Mouse (Mus musculus) megakaryocyte, adult 5-6 weeks (primary cell): ENCODE results near the gene Ms4a5. TPM values are rescaled to one million over a fixed set of nuclear protein-coding genes. Genes with fewer than 3 reads are reported as not detected.

ENCODE experiments used
- ATAC-seq: 2 replicates; pipeline ENCODE4 v1.8.0; 2016; ENCODE audit warnings: mild to moderate bottlenecking, inconsistent platforms; ENCODE audit not compliant: poor library complexity, severe bottlenecking
- total RNA-seq, 2 experiments: library from RNA; stranded (forward) in 1 of 2; stranded (reverse) in 1 of 2; fragments of 153-499, 151-499 nt in 1 of 2; fragments of 221-1000, 200-1000 nt in 1 of 2; gene quantifications; 2 replicates each; pipeline versions ENCODE4 v1.2.3 to v1.2.4; 2015 to 2017

Ms4a5 gene
- total RNA-seq, 2 experiments from 2014 or later: not detected

GRCm38 (mm10) chr19:11232348-11232747 is 51.3 kb downstream of the Ms4a5 start, which contains the start of gene Ms4a12:
Ms4a12 (minus strand) TSS chr19:11232448.
- ATAC-seq: no peak

Other genes starting within 250 kb of the Ms4a5 start
- 81.1 and 96.0 TPM in 2 replicates for gene Ms4a8a, start 202.8 kb downstream of the Ms4a5 start, total RNA-seq (2015)
- 52.4 and 55.6 TPM in 2 replicates for gene Ms4a8a, start 202.8 kb downstream of the Ms4a5 start, total RNA-seq (2017)
- gene 1700017D01Rik, start 153.0 kb downstream of the Ms4a5 start, total RNA-seq (2015): not detected in 2 replicates
- gene 1700017D01Rik, start 153.0 kb downstream of the Ms4a5 start, total RNA-seq (2017): not detected in 2 replicates
- gene 1700025F22Rik, start 118.6 kb downstream of the Ms4a5 start, total RNA-seq (2015): not detected in 2 replicates
- not detected in 2 replicates for gene 1700025F22Rik, start 118.6 kb downstream of the Ms4a5 start, total RNA-seq (2017)
- gene Ms4a13, start 87.1 kb downstream of the Ms4a5 start, total RNA-seq (2015): not detected in 2 replicates
- gene Ms4a13, start 87.1 kb downstream of the Ms4a5 start, total RNA-seq (2017): not detected in 2 replicates
- gene Ms4a12, start 51.4 kb downstream of the Ms4a5 start, total RNA-seq (2015): not detected in 2 replicates
- gene Ms4a12, start 51.4 kb downstream of the Ms4a5 start, total RNA-seq (2017): not detected in 2 replicates
- 0.07 TPM in 1 of 2 replicates, not detected in the other for gene Ms4a1, start 17.6 kb downstream of the Ms4a5 start, total RNA-seq (2015)
- gene Ms4a1, start 17.6 kb downstream of the Ms4a5 start, total RNA-seq (2017): 0.08 and 0.18 TPM in 2 replicates
- 0.09 and 0.13 TPM in 2 replicates for gene Ms4a14, start 30.6 kb upstream of the Ms4a5 start, total RNA-seq (2015)
- not detected in 2 replicates for gene Ms4a14, start 30.6 kb upstream of the Ms4a5 start, total RNA-seq (2017)
- 1.7 and 3.0 TPM in 2 replicates for gene Ms4a7, start 52.3 kb upstream of the Ms4a5 start, total RNA-seq (2015)
- gene Ms4a7, start 52.3 kb upstream of the Ms4a5 start, total RNA-seq (2017): 1.7 and 2.4 TPM in 2 replicates
- 35.8 and 41.7 TPM in 2 replicates for gene Ms4a4a, start 91.7 kb upstream of the Ms4a5 start, total RNA-seq (2015)
- gene Ms4a4a, start 91.7 kb upstream of the Ms4a5 start, total RNA-seq (2017): 6.0 and 7.4 TPM in 2 replicates
- 412 and 535 TPM in 2 replicates for gene Ms4a4c, start 120.9 kb upstream of the Ms4a5 start, total RNA-seq (2015)
- gene Ms4a4c, start 120.9 kb upstream of the Ms4a5 start, total RNA-seq (2017): 446 and 496 TPM in 2 replicates
- 53.5 and 63.3 TPM in 2 replicates for gene Ms4a4b, start 159.7 kb upstream of the Ms4a5 start, total RNA-seq (2015)
- gene Ms4a4b, start 159.7 kb upstream of the Ms4a5 start, total RNA-seq (2017): 17.0 and 32.8 TPM in 2 replicates
- 815 and 879 TPM in 2 replicates for gene Ms4a6c, start 185.5 kb upstream of the Ms4a5 start, total RNA-seq (2015)
- 614 and 767 TPM in 2 replicates for gene Ms4a6c, start 185.5 kb upstream of the Ms4a5 start, total RNA-seq (2017)
- 16.9 and 21.9 TPM in 2 replicates for gene Gm8369, start 202.1 kb upstream of the Ms4a5 start, total RNA-seq (2015)
- gene Gm8369, start 202.1 kb upstream of the Ms4a5 start, total RNA-seq (2017): 10.4 and 12.3 TPM in 2 replicates
- gene Ms4a6b, start 232.6 kb upstream of the Ms4a5 start, total RNA-seq (2015): 242 and 270 TPM in 2 replicates
- gene Ms4a6b, start 232.6 kb upstream of the Ms4a5 start, total RNA-seq (2017): 138 and 141 TPM in 2 replicates